Mouse (Mus musculus) olfactory bulb, adult 2 months (tissue): ENCODE results near the gene Pon3.

ENCODE experiments used
- CTCF ChIP-seq: fragments of 200-500 bp; IDR thresholded peaks from 2 replicates; pipeline ENCODE4 v1.5.1; 2012; ENCODE audit warnings: low read depth, mild to moderate bottlenecking, low read length, moderate library complexity; ENCODE audit not compliant: insufficient read depth
- POLR2A ChIP-seq: fragments of 200-500 bp; IDR thresholded peaks from 2 replicates; pipeline ENCODE4 v1.6.1; 2012; ENCODE audit warnings: mild to moderate bottlenecking, low read depth, low read length, moderate library complexity; ENCODE audit not compliant: insufficient read depth

DNA sequence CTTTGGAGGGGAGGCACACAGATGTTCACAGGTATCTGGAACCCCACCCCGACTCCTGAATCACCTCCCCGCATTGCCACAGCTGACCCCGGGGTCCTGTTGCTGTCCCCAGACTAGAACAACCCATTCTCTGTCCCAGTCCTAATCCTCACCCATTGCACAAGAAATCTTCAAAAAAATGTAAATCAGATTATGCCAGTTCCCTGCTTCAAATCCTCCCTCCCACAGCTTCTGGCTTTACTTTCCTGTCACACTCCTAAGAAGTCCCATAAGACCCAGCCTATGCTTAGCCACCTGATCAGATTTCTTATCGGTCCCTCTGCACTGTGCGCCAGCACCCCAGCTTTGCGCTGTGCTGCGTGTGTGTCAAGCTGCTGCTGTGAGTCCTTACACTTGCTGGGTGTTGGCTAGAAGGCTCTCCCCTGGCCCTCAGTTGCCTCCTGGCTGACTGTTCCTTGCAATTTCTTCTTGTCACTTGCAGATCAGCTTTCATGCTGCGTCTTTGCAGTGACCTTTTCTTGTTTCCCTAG, 56.6 kb downstream of the Pon3 start:
- TF ChIP-seq POLR2A (no peak), CTCF (no peak)
